Mouse (Mus musculus): Measurements from ENCODE around the gene Gabarapl2. TPM values are rescaled to one million over a fixed set of nuclear protein-coding genes. Genes with fewer than 3 reads are reported as not detected.
A peak's percentile ranks its signal among the peaks of the same experiment; 100 is the strongest.

Gene Gabarapl2
- polyA plus RNA-seq, 1 experiment from 2014 or later = 287 TPM

GRCm38 (mm10) chr8:111902080-111902479 lies 38.4 kb upstream of the Gabarapl2 start:
- no peak overlapping the region for H3K27ac ChIP-seq (ENCODE audit: low read length)
- no peak overlapping the region for H3K4me2 ChIP-seq (replicated peaks; ENCODE audit: low read depth, low read length)
- H3K4me3 ChIP-seq (ENCODE audit: low read depth, low read length) = no peak overlapping the region
- no peaks in the 10 kb centered on the region for H3K9me3 ChIP-seq (ENCODE audit: low read length)
- no peaks in the 10 kb centered on the region for H3K27me3 ChIP-seq (replicated peaks; ENCODE audit: insufficient read depth, low read length)
- no peak for DNase-seq (ENCODE audit: low spot score)
- H3K36me3 ChIP-seq (ENCODE audit: insufficient read depth, low read length) = no peaks in the 10 kb centered on the region
- H3K4me1 ChIP-seq (ENCODE audit: insufficient read depth, low read depth, low read length) = no peaks in the 10 kb centered on the region
- H3K9ac ChIP-seq (replicated peaks; ENCODE audit: low read depth) = no peak overlapping the region
- TF ChIP-seq CTCF (IDR thresholded peaks at IDR 0.05) = no peak
- no peak for TF ChIP-seq EP300 (IDR thresholded peaks at IDR 0.05)
- WGBS = 12% methylated on average over 5 of the region's 5 CpGs
- ATAC-seq = no peak

GRCm38 (mm10) chr8:111905500-111906121 lies 34.9 kb upstream of the Gabarapl2 start:
- Histone ChIP-seq H3K36me3 (ENCODE audit: insufficient read depth, low read length) (no peaks in the 10 kb centered on the region), H3K4me1 (ENCODE audit: insufficient read depth, low read depth, low read length) (no peaks in the 10 kb centered on the region; the same call in 1 of the 2 replicates), H3K9ac (replicated peaks; ENCODE audit: low read depth) (no peak overlapping the region), H3K4me3 (ENCODE audit: low read depth, low read length) (no peak overlapping the region), H3K27me3 (replicated peaks; ENCODE audit: insufficient read depth, low read length) (no peaks in the 10 kb centered on the region), H3K9me3 (ENCODE audit: low read length) (no peaks in the 10 kb centered on the region), H3K27ac (ENCODE audit: low read length) (no peak overlapping the region), H3K4me2 (replicated peaks; ENCODE audit: low read depth, low read length) (no peak overlapping the region)
- ATAC-seq (peak; percentile 92), DNase-seq (ENCODE audit: low spot score) (peak; percentile 62)
- TF ChIP-seq EP300 (IDR thresholded peaks at IDR 0.05) (no peak), CTCF (IDR thresholded peaks at IDR 0.05) (no peak)
- WGBS = 34% methylated on average over 7 of the region's 8 CpGs

- H3K27ac ChIP-seq (ENCODE audit: low read length) = no peak within 1 kb of the TSS
- H3K36me3 ChIP-seq (ENCODE audit: insufficient read depth, low read length) = no peaks in the 10 kb centered on the region
- peak within 1 kb of the TSS; percentile 57 for H3K4me2 ChIP-seq (replicated peaks; ENCODE audit: low read depth, low read length)
- no peaks in the 10 kb centered on the region for H3K9me3 ChIP-seq (ENCODE audit: low read length)
- no peak within 1 kb of the TSS for H3K9ac ChIP-seq (replicated peaks; ENCODE audit: low read depth)
- H3K4me3 ChIP-seq (ENCODE audit: low read depth, low read length) = peak within 1 kb of the TSS; percentile 28
- H3K27me3 ChIP-seq (replicated peaks; ENCODE audit: insufficient read depth, low read length) = no peaks in the 10 kb centered on the region
- TF ChIP-seq EP300 (IDR thresholded peaks at IDR 0.05) (no peak), CTCF (IDR thresholded peaks at IDR 0.05) (no peak)
- DNase-seq (ENCODE audit: low spot score) = no peak
- ATAC-seq = 0 out of 2 replicates have a peak, but pooled peaks have one; percentile 27
- H3K4me1 ChIP-seq (ENCODE audit: insufficient read depth, low read depth, low read length) = no peaks in the 10 kb centered on the region; the same call in 1 of the 2 replicates
- 5% methylated on average over 45 of the region's 47 CpGs for WGBS
Measured at GRCm38 (mm10) chr8:111909621-111910450, 30.7 kb upstream of the Gabarapl2 start, which contains the start of gene Chst5. Gene Chst5, minus strand, starts transcription at chr8:111910447.

- H3K4me3 ChIP-seq (ENCODE audit: low read depth, low read length) = no peak overlapping the region
- 57% methylated on average over 7 of the region's 7 CpGs for WGBS
- H3K4me2 ChIP-seq (replicated peaks; ENCODE audit: low read depth, low read length) = no peak overlapping the region
- no peaks in the 10 kb centered on the region for H3K36me3 ChIP-seq (ENCODE audit: insufficient read depth, low read length)
- H3K9ac ChIP-seq (replicated peaks; ENCODE audit: low read depth) = no peak overlapping the region
- no peaks in the 10 kb centered on the region; the same call in 1 of the 2 replicates for H3K4me1 ChIP-seq (ENCODE audit: insufficient read depth, low read depth, low read length)
- DNase-seq (ENCODE audit: low spot score) (no peak), ATAC-seq (no peak)
- H3K9me3 ChIP-seq (ENCODE audit: low read length) = no peaks in the 10 kb centered on the region
- H3K27me3 ChIP-seq (replicated peaks; ENCODE audit: insufficient read depth, low read length) = no peaks in the 10 kb centered on the region
- no peak overlapping the region for H3K27ac ChIP-seq (ENCODE audit: low read length)
- no peak for TF ChIP-seq EP300 (IDR thresholded peaks at IDR 0.05)
- no peak for TF ChIP-seq CTCF (IDR thresholded peaks at IDR 0.05)
Measured at GRCm38 (mm10) chr8:111911572-111911971, 28.9 kb upstream of the Gabarapl2 start.

- Histone ChIP-seq H3K4me3 (ENCODE audit: low read depth, low read length) (no peak overlapping the region), H3K4me2 (replicated peaks; ENCODE audit: low read depth, low read length) (no peak overlapping the region), H3K4me1 (ENCODE audit: insufficient read depth, low read depth, low read length) (no peaks in the 10 kb centered on the region; the same call in 1 of the 2 replicates), H3K27me3 (replicated peaks; ENCODE audit: insufficient read depth, low read length) (no peaks in the 10 kb centered on the region), H3K36me3 (ENCODE audit: insufficient read depth, low read length) (no peaks in the 10 kb centered on the region), H3K9me3 (ENCODE audit: low read length) (no peaks in the 10 kb centered on the region), H3K9ac (replicated peaks; ENCODE audit: low read depth) (no peak overlapping the region), H3K27ac (ENCODE audit: low read length) (no peak overlapping the region)
- DNase-seq (ENCODE audit: low spot score) (no peak), ATAC-seq (no peak)
- 48% methylated on average over 12 of the region's 12 CpGs for WGBS
- TF ChIP-seq CTCF (IDR thresholded peaks at IDR 0.05) (peak; percentile 47), EP300 (IDR thresholded peaks at IDR 0.05) (no peak)
Measured at GRCm38 (mm10) chr8:111912860-111913432, 27.6 kb upstream of the Gabarapl2 start.

- TF ChIP-seq CTCF (IDR thresholded peaks at IDR 0.05) = peak; percentile 42; the same call in 1 of the 2 replicates
- TF ChIP-seq EP300 (IDR thresholded peaks at IDR 0.05) = no peak
- Histone ChIP-seq H3K4me2 (replicated peaks; ENCODE audit: low read depth, low read length) (no peak overlapping the region), H3K9ac (replicated peaks; ENCODE audit: low read depth) (no peak overlapping the region), H3K4me3 (ENCODE audit: low read depth, low read length) (no peak overlapping the region), H3K27me3 (replicated peaks; ENCODE audit: insufficient read depth, low read length) (no peaks in the 10 kb centered on the region), H3K4me1 (ENCODE audit: insufficient read depth, low read depth, low read length) (no peaks in the 10 kb centered on the region), H3K36me3 (ENCODE audit: insufficient read depth, low read length) (no peaks in the 10 kb centered on the region), H3K27ac (ENCODE audit: low read length) (no peak overlapping the region), H3K9me3 (ENCODE audit: low read length) (no peaks in the 10 kb centered on the region)
- DNase-seq (ENCODE audit: low spot score) (no peak), ATAC-seq (no peak)
- WGBS = 85% methylated on average over 2 of the region's 2 CpGs
Measured at GRCm38 (mm10) chr8:111919663-111920062, 20.8 kb upstream of the Gabarapl2 start.

Measured in lung, postnatal 0 days (tissue).